ENCODE assay signal across 29 mouse cellular contexts in the genomic region with DNA sequence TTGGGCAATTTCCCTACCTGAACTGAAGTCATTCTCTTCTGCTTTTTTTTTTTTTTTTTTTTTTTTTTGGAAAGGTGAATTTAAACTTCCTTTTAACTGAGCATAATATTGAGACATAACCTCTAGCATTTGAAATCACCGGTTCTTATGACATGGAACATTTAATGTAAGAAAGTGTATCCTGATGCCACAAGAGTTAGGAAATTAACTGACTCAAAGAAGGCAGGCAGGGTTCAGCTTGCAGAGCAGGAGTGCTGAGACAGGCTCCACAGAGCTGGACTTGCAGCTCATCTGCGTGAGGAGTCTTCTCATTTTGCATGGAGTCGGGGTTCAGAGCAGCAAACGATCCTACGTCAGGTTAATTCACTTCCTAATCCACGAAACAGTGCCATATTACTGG. TPM values are rescaled to one million over a fixed set of nuclear protein-coding genes. Genes with fewer than 3 reads are reported as not detected.
A peak's percentile ranks its signal among the peaks of the same experiment; 100 is the strongest.
DNase-seq lines count a peak whose midpoint lies in the region; ATAC-seq and TF ChIP-seq lines count a peak whose summit lies in the region.
"Had no signal": no experiment of that assay in that cellular context is flagged by ENCODE, and none has a peak within 500 bp of the region (broad histone marks: within the 10 kb centered on the region; RNA-seq: fewer than 3 reads in every experiment).

No protein-coding gene starts in this region.

- no peak overlapping the region for H3K4me2 ChIP-seq in heart, embryonic 11.5 days
- H3K4me2 ChIP-seq: embryonic facial prominence, embryonic 13.5 days; embryonic facial prominence, embryonic 15.5 days; forebrain, embryonic 12.5 days had no signal

- H3K27ac ChIP-seq in bone marrow, adult 2 months (ENCODE audit: control insufficient read depth, insufficient read depth, low read depth, low read length, poor library complexity): peak overlapping the region; percentile 81; the same call in 1 of the 2 replicates
- H3K27ac ChIP-seq in heart, embryonic 11.5 days (ENCODE audit: low read depth, low read length): no peak overlapping the region
- H3K27ac ChIP-seq: embryonic facial prominence, embryonic 13.5 days; embryonic facial prominence, embryonic 15.5 days; forebrain, embryonic 10.5 days; forebrain, embryonic 12.5 days had no signal

- H3K9me3 ChIP-seq in heart, embryonic 11.5 days (replicated peaks; ENCODE audit: control insufficient read depth, low read length): no peaks in the 10 kb centered on the region
- H3K9me3 ChIP-seq: embryonic facial prominence, embryonic 13.5 days; embryonic facial prominence, embryonic 15.5 days; forebrain, embryonic 10.5 days; forebrain, embryonic 12.5 days; G1E had no signal

- no peaks in the 10 kb centered on the region for H3K36me3 ChIP-seq in heart, embryonic 11.5 days (ENCODE audit: control insufficient read depth, insufficient read depth, low read length)
- H3K36me3 ChIP-seq: embryonic facial prominence, embryonic 13.5 days; embryonic facial prominence, embryonic 15.5 days; G1E had no signal

- no peaks in the 10 kb centered on the region for H3K4me1 ChIP-seq in bone marrow, adult 2 months (ENCODE audit: control insufficient read depth, insufficient read depth, low read length)
- H3K4me1 ChIP-seq in heart, embryonic 11.5 days (ENCODE audit: control insufficient read depth, insufficient read depth, low read length): no peaks in the 10 kb centered on the region
- H3K4me1 ChIP-seq: embryonic facial prominence, embryonic 13.5 days; embryonic facial prominence, embryonic 15.5 days; forebrain, embryonic 10.5 days; forebrain, embryonic 12.5 days had no signal

- TF ChIP-seq CTCF in bone marrow, adult 2 months (IDR thresholded peaks at IDR 0.05; ENCODE audit: control insufficient read depth, insufficient read depth, low read length): no peak

- 43% methylated on average over 6 of the region's 6 CpGs for WGBS in bone marrow, adult 2 months
- 81% methylated on average over 6 of the region's 6 CpGs for WGBS in heart, embryonic 11.5 days (ENCODE audit: insufficient replicate concordance)

- intact Hi-C loops in gastrocnemius, postnatal 14 days (cut with DNase I; ENCODE audit: low total_unique reads): no loop called here

- TF ChIP-seq POLR2A in bone marrow, adult 2 months (IDR thresholded peaks at IDR 0.05; ENCODE audit: borderline replicate concordance, control insufficient read depth, low read depth, low read length): no peak

- no peak for DNase-seq in gastrocnemius, postnatal 14 days
- DNase-seq in urinary bladder, postnatal 4 days (ENCODE audit: low spot score in 2 of 2): no peak
- DNase-seq: adrenal gland, adult 8-10 months; adrenal gland, postnatal 14 days; adrenal gland, postnatal 36 days; B cell, adult 2 months; cerebellum, adult 11 months; cerebellum, adult 18-20 months; cerebellum, adult 8-10 months; cerebellum, adult 9-11 months; cerebellum, postnatal 14 days; cerebellum, postnatal 36 days; embryo, embryonic 11 days had no signal

- H3K9ac ChIP-seq in heart, embryonic 11.5 days (ENCODE audit: low read depth, low read length): no peak overlapping the region
- H3K9ac ChIP-seq: embryonic facial prominence, embryonic 13.5 days; embryonic facial prominence, embryonic 15.5 days; forebrain, embryonic 12.5 days had no signal

- peak; percentile 95 for ATAC-seq in megakaryocyte, adult 5-6 weeks (ENCODE audit: poor library complexity, severe bottlenecking)
- ATAC-seq in neutrophil, adult 5-6 weeks (ENCODE audit: extremely low read depth, insufficient number of reproducible peaks, low FRiP score, poor library complexity, severe bottlenecking): peak; percentile 23; the same call in 1 of the 2 replicates
- no peak for ATAC-seq in heart, embryonic 11.5 days (replicated peaks; ENCODE audit: insufficient number of reproducible peaks, low FRiP score, low TSS enrichment)
- ATAC-seq: activated CD4-positive, CD25-positive, alpha-beta regulatory T cell, adult 4 months; CD4-positive, CD25-positive, alpha-beta regulatory T cell, adult 4 months; forebrain, embryonic 14.5 days; forebrain, embryonic 16.5 days; Patski had no signal

- H3K4me3 ChIP-seq in bone marrow, adult 2 months (replicated peaks; ENCODE audit: control insufficient read depth, low read depth, low read length): peak overlapping the region; percentile 60
- no peak overlapping the region for H3K4me3 ChIP-seq in heart, embryonic 11.5 days (ENCODE audit: low read depth, low read length)
- H3K4me3 ChIP-seq: embryonic facial prominence, embryonic 13.5 days; embryonic facial prominence, embryonic 15.5 days; erythroblast, embryonic 14.5 days; forebrain, embryonic 10.5 days; forebrain, embryonic 12.5 days had no signal

- no peaks in the 10 kb centered on the region for H3K27me3 ChIP-seq in heart, embryonic 11.5 days (ENCODE audit: control insufficient read depth, insufficient read depth, low read length)
- H3K27me3 ChIP-seq: CH12.LX; embryonic facial prominence, embryonic 13.5 days; embryonic facial prominence, embryonic 15.5 days; forebrain, embryonic 12.5 days; Patski had no signal

RNA-seq across cellular contexts. Expression of gene Ero1l, which starts 42.8 kb away (rescaled TPM):
- polyA plus RNA-seq in bone marrow, adult 2 months (2011; ENCODE audit: insufficient read depth, insufficient read length, low replicate concordance, missing spikeins): 14.1 and 21.2 TPM in 2 replicates
- total RNA-seq in megakaryocyte, adult 5-6 weeks (2015): 72.1 and 75.6 TPM in 2 replicates
- total RNA-seq in megakaryocyte, adult 5-6 weeks (2017): 43.2 and 80.7 TPM in 2 replicates
- 17.0 and 25.9 TPM in 2 replicates for total RNA-seq in neutrophil, adult 5-6 weeks (2017)
- total RNA-seq in gastrocnemius, postnatal 14 days (2021): 1 to 10 TPM; 6.2 to 7.9 TPM
- 42.3 and 53.0 TPM in 2 replicates for polyA plus RNA-seq in heart, embryonic 11.5 days (2014; fragmentation: Nextera tagmentation; extraction: Ambion mirVana)

RNA-seq across cellular contexts. Expression of gene Psmc6, which starts 53.8 kb away (rescaled TPM):
- polyA plus RNA-seq in bone marrow, adult 2 months (2011; ENCODE audit: insufficient read depth, insufficient read length, low replicate concordance, missing spikeins): 84.3 and 171 TPM in 2 replicates
- 120 and 126 TPM in 2 replicates for total RNA-seq in megakaryocyte, adult 5-6 weeks (2015)
- 140 and 144 TPM in 2 replicates for total RNA-seq in megakaryocyte, adult 5-6 weeks (2017)
- total RNA-seq in neutrophil, adult 5-6 weeks (2017): 111 and 117 TPM in 2 replicates
- 100 to 1,000 TPM in 1 of 2 experiments, 10 to 100 TPM in 1; 98.2 to 104 TPM for total RNA-seq in gastrocnemius, postnatal 14 days (2021)
- 142 and 148 TPM in 2 replicates for polyA plus RNA-seq in heart, embryonic 11.5 days (2014; fragmentation: Nextera tagmentation; extraction: Ambion mirVana)

RNA-seq across cellular contexts. Expression of gene Txndc16, which starts 55.7 kb away (rescaled TPM):
- 6.4 and 9.1 TPM in 2 replicates for polyA plus RNA-seq in bone marrow, adult 2 months (2011; ENCODE audit: insufficient read depth, insufficient read length, low replicate concordance, missing spikeins)
- 25.5 and 28.0 TPM in 2 replicates for total RNA-seq in megakaryocyte, adult 5-6 weeks (2015)
- total RNA-seq in megakaryocyte, adult 5-6 weeks (2017): 47.1 and 48.1 TPM in 2 replicates
- 98.5 and 125 TPM in 2 replicates for total RNA-seq in neutrophil, adult 5-6 weeks (2017)
- 1 to 10 TPM; 7.6 to 8.2 TPM for total RNA-seq in gastrocnemius, postnatal 14 days (2021)
- 12.5 and 13.2 TPM in 2 replicates for polyA plus RNA-seq in heart, embryonic 11.5 days (2014; fragmentation: Nextera tagmentation; extraction: Ambion mirVana)
- polyA plus RNA-seq: erythroblast, embryonic 14.5 days had no signal

RNA-seq across cellular contexts. Expression of gene Gpr137c, which starts 56.3 kb away (rescaled TPM):
- 1.4 and 1.6 TPM in 2 replicates for polyA plus RNA-seq in bone marrow, adult 2 months (2011; ENCODE audit: insufficient read depth, insufficient read length, low replicate concordance, missing spikeins)
- 3.1 and 3.9 TPM in 2 replicates for total RNA-seq in megakaryocyte, adult 5-6 weeks (2015)
- 2.1 and 3.4 TPM in 2 replicates for total RNA-seq in megakaryocyte, adult 5-6 weeks (2017)
- 7.8 and 8.2 TPM in 2 replicates for total RNA-seq in neutrophil, adult 5-6 weeks (2017)
- 1 to 10 TPM; 1.7 to 2.1 TPM for total RNA-seq in gastrocnemius, postnatal 14 days (2021)
- polyA plus RNA-seq in heart, embryonic 11.5 days (2014; fragmentation: Nextera tagmentation; extraction: Ambion mirVana): 5.0 and 7.7 TPM in 2 replicates
- polyA plus RNA-seq: erythroblast, embryonic 14.5 days; G1E had no signal
